Mouse (Mus musculus) forebrain, embryonic 15.5 days (tissue): ENCODE measurements around the gene Nup210. TPM values are rescaled to one million over a fixed set of nuclear protein-coding genes. Genes with fewer than 3 reads are reported as not detected.
"Not testable (repeated sequence)": the region's sequence is repeated elsewhere in the genome, so short reads cannot be mapped to it uniquely, and the experiment has no call there.

Source experiments
- ATAC-seq: fragments of 200-750 bp; cut with Nextera tagmentation; replicated peaks from 2 replicates; pipeline ENCODE4 v1.8.0; 2017; ENCODE audit warnings: mild to moderate bottlenecking, moderate TSS enrichment, moderate library complexity
- H3K27ac ChIP-seq: fragments of 300-500 bp; sonication (generic); replicated peaks from 2 replicates; pipeline ENCODE4 v1.5.1; 2015; ENCODE audit warnings: mild to moderate bottlenecking, inconsistent platforms
- H3K27me3 ChIP-seq: fragments of 300-500 bp; sonication (generic); 2 replicates; pipeline ENCODE4 v1.6.1; 2015; ENCODE audit warnings: inconsistent platforms
- H3K36me3 ChIP-seq: fragments of 300-500 bp; sonication (generic); 2 replicates; pipeline ENCODE4 v1.6.1; 2015; ENCODE audit warnings: mild to moderate bottlenecking, inconsistent platforms
- H3K4me1 ChIP-seq: fragments of 300-500 bp; sonication (generic); 2 replicates; pipeline ENCODE4 v1.6.1; 2015; ENCODE audit warnings: inconsistent platforms
- H3K4me2 ChIP-seq: fragments of 300-500 bp; sonication (generic); replicated peaks from 2 replicates; pipeline ENCODE4 v1.6.1; 2015; ENCODE audit warnings: mild to moderate bottlenecking, inconsistent platforms
- H3K4me3 ChIP-seq: fragments of 300-500 bp; sonication (generic); 2 replicates; pipeline ENCODE4 v1.5.1; 2015; ENCODE audit warnings: mild to moderate bottlenecking, inconsistent platforms
- H3K9ac ChIP-seq: fragments of 300-500 bp; sonication (generic); replicated peaks from 2 replicates; pipeline ENCODE4 v1.6.1; 2015; ENCODE audit warnings: mild to moderate bottlenecking, inconsistent platforms
- H3K9me3 ChIP-seq: fragments of 300-500 bp; sonication (generic); 2 replicates; pipeline ENCODE4 v1.6.1; 2016; ENCODE audit warnings: inconsistent platforms
- WGBS: fragments of 180-500 bp; shearing (Covaris S2); methylation state at CpG from one replicate; pipeline ENCODE4 v1.1.7; 2015; ENCODE audit warnings: mixed read lengths; 5-methylcytosine and 5-hydroxymethylcytosine counted together
- polyA plus RNA-seq: library from polyadenylated mRNA; unstranded; fragments of >200 nt; fragmentation: Nextera tagmentation; extraction: Ambion mirVana; gene quantifications from 2 replicates; pipeline ENCODE4 v1.2.1, GENCODE M21; 2015

Nup210 gene
- polyA plus RNA-seq, 1 experiment from 2014 or later, result 18.0 TPM

- H3K27me3 ChIP-seq, result no peaks in the 10 kb centered on the region
- 89% methylated on average over 10 of the region's 10 CpGs for WGBS
- no peak overlapping the region for H3K4me2 ChIP-seq
- H3K9me3 ChIP-seq, result no peaks in the 10 kb centered on the region
- H3K27ac ChIP-seq, result no peak overlapping the region
- H3K4me1 ChIP-seq, result peaks cover 21% of the 10 kb centered on the region
- no peak overlapping the region for H3K9ac ChIP-seq
- no peaks in the 10 kb centered on the region for H3K36me3 ChIP-seq
- H3K4me3 ChIP-seq, result no peak overlapping the region
- ATAC-seq, result no peak
These were observed 5.3 kb downstream of the Nup210 start for GRCm38 (mm10) chr6:91111141-91111953.

GRCm38 (mm10) chr6:91110323-91111020, 6.2 kb downstream of the Nup210 start:
- Histone ChIP-seq H3K36me3 (no peaks in the 10 kb centered on the region), H3K9ac (no peak overlapping the region), H3K4me2 (no peak overlapping the region), H3K27me3 (no peaks in the 10 kb centered on the region), H3K4me1 (peaks cover 13% of the 10 kb centered on the region), H3K9me3 (no peaks in the 10 kb centered on the region), H3K4me3 (no peak overlapping the region), H3K27ac (no peak overlapping the region)
- WGBS, result 90% methylated on average over 13 of the region's 13 CpGs
- ATAC-seq, result no peak

- no peak overlapping the region for H3K4me2 ChIP-seq
- H3K27me3 ChIP-seq, result no peaks in the 10 kb centered on the region
- no peaks in the 10 kb centered on the region for H3K9me3 ChIP-seq
- peaks cover 5% of the 10 kb centered on the region; the same call in 1 of the 2 replicates for H3K4me1 ChIP-seq
- no peak overlapping the region for H3K9ac ChIP-seq
- no peaks in the 10 kb centered on the region for H3K36me3 ChIP-seq
- no peak for ATAC-seq
- no peak overlapping the region for H3K4me3 ChIP-seq
- H3K27ac ChIP-seq, result no peak overlapping the region
These were observed 7.1 kb downstream of the Nup210 start for GRCm38 (mm10) chr6:91109489-91109888.

- WGBS, result 90% methylated on average over 2 of the region's 2 CpGs
These were observed 7.6 kb downstream of the Nup210 start for GRCm38 (mm10) chr6:91108917-91109450.

GRCm38 (mm10) chr6:91108301-91108916, 8.2 kb downstream of the Nup210 start:
- Histone ChIP-seq H3K9ac (no peak overlapping the region), H3K4me1 (0 out of 2 replicates have a peak, but pooled peaks cover 2% of the 10 kb centered on the region), H3K4me3 (no peak overlapping the region), H3K27me3 (no peaks in the 10 kb centered on the region), H3K36me3 (no peaks in the 10 kb centered on the region), H3K4me2 (no peak overlapping the region), H3K27ac (no peak overlapping the region), H3K9me3 (no peaks in the 10 kb centered on the region)
- 82% methylated on average over 3 of the region's 3 CpGs for WGBS
- no peak for ATAC-seq

More at GRCm38 (mm10) chr6:91108917-91109450, 7.6 kb downstream of the Nup210 start:
- Histone ChIP-seq H3K27ac (no peak overlapping the region), H3K4me1 (peaks cover 2% of the 10 kb centered on the region; the same call in 1 of the 2 replicates), H3K9ac (no peak overlapping the region), H3K36me3 (no peaks in the 10 kb centered on the region), H3K4me3 (no peak overlapping the region), H3K9me3 (no peaks in the 10 kb centered on the region), H3K27me3 (no peaks in the 10 kb centered on the region), H3K4me2 (no peak overlapping the region)
- no peak for ATAC-seq

- H3K9ac ChIP-seq, result no peak overlapping the region
- 88% methylated on average over 2 of the region's 2 CpGs for WGBS
- no peaks in the 10 kb centered on the region for H3K9me3 ChIP-seq
- H3K27ac ChIP-seq, result no peak overlapping the region
- H3K36me3 ChIP-seq, result no peaks in the 10 kb centered on the region
- 0 out of 2 replicates have a peak, but pooled peaks cover 2% of the 10 kb centered on the region for H3K4me1 ChIP-seq
- no peak overlapping the region for H3K4me3 ChIP-seq
- no peak for ATAC-seq
- H3K4me2 ChIP-seq, result no peak overlapping the region
- no peaks in the 10 kb centered on the region for H3K27me3 ChIP-seq
These were observed 11.1 kb downstream of the Nup210 start for GRCm38 (mm10) chr6:91105400-91106129.

- Histone ChIP-seq H3K27ac (no peak overlapping the region), H3K4me2 (no peak overlapping the region), H3K27me3 (no peaks in the 10 kb centered on the region), H3K9ac (no peak overlapping the region), H3K9me3 (no peaks in the 10 kb centered on the region), H3K4me1 (0 out of 2 replicates have a peak, but pooled peaks cover 2% of the 10 kb centered on the region), H3K4me3 (no peak overlapping the region), H3K36me3 (no peaks in the 10 kb centered on the region)
- 67% methylated on average over 3 of the region's 3 CpGs for WGBS
- no peak for ATAC-seq
These were observed 11.7 kb downstream of the Nup210 start for GRCm38 (mm10) chr6:91104765-91105399.

- not testable (repeated sequence) for H3K27me3 ChIP-seq, ATAC-seq, H3K27ac ChIP-seq, H3K36me3 ChIP-seq, H3K9me3 ChIP-seq, H3K4me1 ChIP-seq, H3K4me3 ChIP-seq, H3K4me2 ChIP-seq, H3K9ac ChIP-seq
- 94% methylated on average over 1 of the region's 1 CpGs for WGBS
These were observed 13.2 kb downstream of the Nup210 start for GRCm38 (mm10) chr6:91103421-91103820.

- H3K36me3 ChIP-seq, result peaks cover 25% of the 10 kb centered on the region
- no peak overlapping the region for H3K4me2 ChIP-seq
- H3K9me3 ChIP-seq, result no peaks in the 10 kb centered on the region
- H3K27me3 ChIP-seq, result no peaks in the 10 kb centered on the region
- no peaks in the 10 kb centered on the region for H3K4me1 ChIP-seq
- H3K27ac ChIP-seq, result no peak overlapping the region
- H3K9ac ChIP-seq, result no peak overlapping the region
- ATAC-seq, result no peak
- no peak overlapping the region for H3K4me3 ChIP-seq
- 96% methylated on average over 5 of the region's 5 CpGs for WGBS
These were observed 16.0 kb downstream of the Nup210 start for GRCm38 (mm10) chr6:91100621-91101020.

GRCm38 (mm10) chr6:91097879-91098278, 18.8 kb downstream of the Nup210 start:
- Histone ChIP-seq H3K9ac (no peak overlapping the region), H3K36me3 (peaks cover 34% of the 10 kb centered on the region), H3K4me2 (no peak overlapping the region), H3K9me3 (no peaks in the 10 kb centered on the region), H3K27me3 (no peaks in the 10 kb centered on the region), H3K4me3 (no peak overlapping the region), H3K4me1 (no peaks in the 10 kb centered on the region), H3K27ac (no peak overlapping the region)
- no peak for ATAC-seq
- WGBS, result 97% methylated on average over 3 of the region's 3 CpGs

GRCm38 (mm10) chr6:91095072-91095601, 21.5 kb downstream of the Nup210 start:
- no peak overlapping the region for H3K27ac ChIP-seq
- no peak overlapping the region for H3K4me2 ChIP-seq
- H3K4me3 ChIP-seq, result no peak overlapping the region
- ATAC-seq, result no peak
- H3K4me1 ChIP-seq, result no peaks in the 10 kb centered on the region
- H3K36me3 ChIP-seq, result peaks cover 34% of the 10 kb centered on the region
- H3K27me3 ChIP-seq, result no peaks in the 10 kb centered on the region
- H3K9ac ChIP-seq, result no peak overlapping the region
- no peaks in the 10 kb centered on the region for H3K9me3 ChIP-seq
- whole genome bisulfite sequencing, result 93% methylated on average over 2 of the region's 2 CpGs
